Mouse (Mus musculus) forebrain, embryonic 15.5 days (tissue): ENCODE measurements around the gene Tmem255b. TPM values are rescaled to one million over a fixed set of nuclear protein-coding genes. Genes with fewer than 3 reads are reported as not detected.

Experiments
- ATAC-seq: fragments of 200-750 bp; cut with Nextera tagmentation; replicated peaks from 2 replicates; pipeline ENCODE4 v1.8.0; 2017; ENCODE audit warnings: mild to moderate bottlenecking, moderate TSS enrichment, moderate library complexity
- H3K27ac ChIP-seq: fragments of 300-500 bp; sonication (generic); replicated peaks from 2 replicates; pipeline ENCODE4 v1.5.1; 2015; ENCODE audit warnings: mild to moderate bottlenecking, inconsistent platforms
- H3K27me3 ChIP-seq: fragments of 300-500 bp; sonication (generic); 2 replicates; pipeline ENCODE4 v1.6.1; 2015; ENCODE audit warnings: inconsistent platforms
- H3K36me3 ChIP-seq: fragments of 300-500 bp; sonication (generic); 2 replicates; pipeline ENCODE4 v1.6.1; 2015; ENCODE audit warnings: mild to moderate bottlenecking, inconsistent platforms
- H3K4me1 ChIP-seq: fragments of 300-500 bp; sonication (generic); 2 replicates; pipeline ENCODE4 v1.6.1; 2015; ENCODE audit warnings: inconsistent platforms
- H3K4me2 ChIP-seq: fragments of 300-500 bp; sonication (generic); replicated peaks from 2 replicates; pipeline ENCODE4 v1.6.1; 2015; ENCODE audit warnings: mild to moderate bottlenecking, inconsistent platforms
- H3K4me3 ChIP-seq: fragments of 300-500 bp; sonication (generic); 2 replicates; pipeline ENCODE4 v1.5.1; 2015; ENCODE audit warnings: mild to moderate bottlenecking, inconsistent platforms
- H3K9ac ChIP-seq: fragments of 300-500 bp; sonication (generic); replicated peaks from 2 replicates; pipeline ENCODE4 v1.6.1; 2015; ENCODE audit warnings: mild to moderate bottlenecking, inconsistent platforms
- H3K9me3 ChIP-seq: fragments of 300-500 bp; sonication (generic); 2 replicates; pipeline ENCODE4 v1.6.1; 2016; ENCODE audit warnings: inconsistent platforms
- WGBS: fragments of 180-500 bp; shearing (Covaris S2); methylation state at CpG from one replicate; pipeline ENCODE4 v1.1.7; 2015; ENCODE audit warnings: mixed read lengths; 5-methylcytosine and 5-hydroxymethylcytosine counted together
- polyA plus RNA-seq: library from polyadenylated mRNA; unstranded; fragments of >200 nt; fragmentation: Nextera tagmentation; extraction: Ambion mirVana; gene quantifications from 2 replicates; pipeline ENCODE4 v1.2.1, GENCODE M21; 2015

Tmem255b gene
- polyA plus RNA-seq, 1 experiment from 2014 or later, result not detected

- H3K9ac ChIP-seq, result no peak overlapping the region
- H3K4me3 ChIP-seq, result no peak overlapping the region
- WGBS, result 80% methylated on average over 3 of the region's 3 CpGs
- H3K4me2 ChIP-seq, result no peak overlapping the region
- no peak for ATAC-seq
- H3K4me1 ChIP-seq, result no peaks in the 10 kb centered on the region
- H3K27ac ChIP-seq, result no peak overlapping the region
- no peaks in the 10 kb centered on the region for H3K9me3 ChIP-seq
- no peaks in the 10 kb centered on the region for H3K27me3 ChIP-seq
- no peaks in the 10 kb centered on the region for H3K36me3 ChIP-seq
Measured at GRCm38 (mm10) chr8:13501221-13501620, 66.2 kb downstream of the Tmem255b start.

- H3K9me3 ChIP-seq, result no peaks in the 10 kb centered on the region
- no peak overlapping the region for H3K9ac ChIP-seq
- H3K36me3 ChIP-seq, result no peaks in the 10 kb centered on the region
- no peak overlapping the region for H3K27ac ChIP-seq
- no peaks in the 10 kb centered on the region for H3K27me3 ChIP-seq
- no peak for ATAC-seq
- no peaks in the 10 kb centered on the region for H3K4me1 ChIP-seq
- no peak overlapping the region for H3K4me2 ChIP-seq
- WGBS, result 85% methylated on average over 8 of the region's 8 CpGs
- H3K4me3 ChIP-seq, result no peak overlapping the region
Measured at GRCm38 (mm10) chr8:13503936-13504606, 69.1 kb downstream of the Tmem255b start.

GRCm38 (mm10) chr8:13504894-13505674 is 70.1 kb downstream of the Tmem255b start:
- Histone ChIP-seq H3K9me3 (no peaks in the 10 kb centered on the region), H3K36me3 (no peaks in the 10 kb centered on the region), H3K4me3 (no peak overlapping the region), H3K4me2 (no peak overlapping the region), H3K27ac (no peak overlapping the region), H3K9ac (no peak overlapping the region), H3K4me1 (no peaks in the 10 kb centered on the region), H3K27me3 (no peaks in the 10 kb centered on the region)
- ATAC-seq, result no peak

- Histone ChIP-seq H3K9me3 (no peaks in the 10 kb centered on the region), H3K36me3 (no peaks in the 10 kb centered on the region), H3K27me3 (no peaks in the 10 kb centered on the region), H3K4me3 (no peak overlapping the region), H3K9ac (no peak overlapping the region), H3K27ac (no peak overlapping the region), H3K4me2 (no peak overlapping the region), H3K4me1 (no peaks in the 10 kb centered on the region)
- 45% methylated on average over 4 of the region's 4 CpGs for WGBS
- ATAC-seq, result no peak
Measured at GRCm38 (mm10) chr8:13506849-13507248, 71.9 kb downstream of the Tmem255b start.

- WGBS, result 93% methylated on average over 3 of the region's 3 CpGs
- Histone ChIP-seq H3K9me3 (no peaks in the 10 kb centered on the region), H3K36me3 (no peaks in the 10 kb centered on the region), H3K4me2 (no peak overlapping the region), H3K4me1 (no peaks in the 10 kb centered on the region), H3K27ac (no peak overlapping the region), H3K4me3 (no peak overlapping the region), H3K9ac (no peak overlapping the region), H3K27me3 (no peaks in the 10 kb centered on the region)
- no peak for ATAC-seq
Measured at GRCm38 (mm10) chr8:13507284-13507937, 72.4 kb downstream of the Tmem255b start.

GRCm38 (mm10) chr8:13512016-13512415 is 77.0 kb downstream of the Tmem255b start:
- Histone ChIP-seq H3K4me1 (no peaks in the 10 kb centered on the region), H3K9ac (no peak overlapping the region), H3K4me3 (no peak overlapping the region), H3K4me2 (no peak overlapping the region), H3K27ac (no peak overlapping the region), H3K27me3 (no peaks in the 10 kb centered on the region), H3K9me3 (no peaks in the 10 kb centered on the region), H3K36me3 (no peaks in the 10 kb centered on the region)
- ATAC-seq, result no peak
- WGBS, result 74% methylated on average over 5 of the region's 5 CpGs

GRCm38 (mm10) chr8:13512677-13513076 is 77.7 kb downstream of the Tmem255b start:
- ATAC-seq, result no peak
- no peak overlapping the region for H3K4me2 ChIP-seq
- H3K27me3 ChIP-seq, result no peaks in the 10 kb centered on the region
- H3K4me1 ChIP-seq, result no peaks in the 10 kb centered on the region
- no peaks in the 10 kb centered on the region for H3K9me3 ChIP-seq
- H3K9ac ChIP-seq, result no peak overlapping the region
- H3K27ac ChIP-seq, result no peak overlapping the region
- H3K36me3 ChIP-seq, result no peaks in the 10 kb centered on the region
- 66% methylated on average over 6 of the region's 6 CpGs for WGBS
- H3K4me3 ChIP-seq, result no peak overlapping the region

GRCm38 (mm10) chr8:13513556-13514370 is 78.8 kb downstream of the Tmem255b start:
- no peak overlapping the region for H3K27ac ChIP-seq
- H3K4me1 ChIP-seq, result no peaks in the 10 kb centered on the region
- no peak for ATAC-seq
- H3K4me2 ChIP-seq, result no peak overlapping the region
- no peaks in the 10 kb centered on the region for H3K9me3 ChIP-seq
- H3K9ac ChIP-seq, result no peak overlapping the region
- H3K36me3 ChIP-seq, result no peaks in the 10 kb centered on the region
- no peaks in the 10 kb centered on the region for H3K27me3 ChIP-seq
- no peak overlapping the region for H3K4me3 ChIP-seq
- WGBS, result 70% methylated on average over 5 of the region's 5 CpGs

GRCm38 (mm10) chr8:13516011-13516442 is 81.0 kb downstream of the Tmem255b start:
- 53% methylated on average over 7 of the region's 7 CpGs for WGBS
- Histone ChIP-seq H3K4me3 (no peak overlapping the region), H3K4me2 (no peak overlapping the region), H3K36me3 (no peaks in the 10 kb centered on the region), H3K27me3 (no peaks in the 10 kb centered on the region), H3K9ac (no peak overlapping the region), H3K27ac (no peak overlapping the region), H3K9me3 (no peaks in the 10 kb centered on the region), H3K4me1 (no peaks in the 10 kb centered on the region)
- ATAC-seq, result no peak

- H3K9me3 ChIP-seq, result no peaks in the 10 kb centered on the region
- ATAC-seq, result no peak
Measured at GRCm38 (mm10) chr8:13516728-13517127, 81.7 kb downstream of the Tmem255b start.

GRCm38 (mm10) chr8:13517284-13517781 is 82.3 kb downstream of the Tmem255b start:
- WGBS, result 89% methylated on average over 6 of the region's 6 CpGs
- no peak overlapping the region for H3K4me2 ChIP-seq
- H3K4me1 ChIP-seq, result no peaks in the 10 kb centered on the region
- H3K27me3 ChIP-seq, result no peaks in the 10 kb centered on the region
- no peak overlapping the region for H3K27ac ChIP-seq
- no peak overlapping the region for H3K9ac ChIP-seq
- ATAC-seq, result no peak
- no peaks in the 10 kb centered on the region for H3K36me3 ChIP-seq
- no peaks in the 10 kb centered on the region for H3K9me3 ChIP-seq
- no peak overlapping the region for H3K4me3 ChIP-seq

More at GRCm38 (mm10) chr8:13516728-13517127, 81.7 kb downstream of the Tmem255b start:
- Histone ChIP-seq H3K4me2 (no peak overlapping the region), H3K4me3 (no peak overlapping the region), H3K36me3 (no peaks in the 10 kb centered on the region), H3K27me3 (no peaks in the 10 kb centered on the region), H3K4me1 (no peaks in the 10 kb centered on the region), H3K9ac (no peak overlapping the region), H3K27ac (no peak overlapping the region)
- WGBS, result 81% methylated on average over 5 of the region's 5 CpGs
